Comparison of ENCODE assay signal across 28 mouse cellular contexts in the genomic region with DNA sequence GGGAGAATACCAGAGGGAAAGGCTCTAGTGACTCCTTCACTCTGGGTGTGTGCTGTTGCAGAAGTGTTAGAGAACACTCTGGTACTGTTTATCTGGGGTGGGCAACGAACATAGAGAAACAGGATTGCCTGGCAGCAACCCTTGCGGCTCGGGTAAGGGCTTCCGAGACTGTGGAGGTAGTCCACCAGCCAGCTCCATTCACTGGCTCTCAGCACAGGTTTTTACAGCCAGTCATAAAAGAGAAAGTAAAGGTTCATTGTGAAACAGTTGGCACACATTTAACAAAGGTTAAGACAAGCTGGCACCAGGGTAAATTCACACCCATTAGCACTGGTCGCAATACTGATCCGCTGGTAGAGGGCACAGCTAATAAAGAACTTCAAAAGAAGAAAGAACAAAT.
DNase-seq lines count a peak whose midpoint lies in the region; ATAC-seq and TF ChIP-seq lines count a peak whose summit lies in the region.
"Had no signal": no experiment of that assay in that cellular context is flagged by ENCODE, and none has a peak within 500 bp of the region (broad histone marks: within the 10 kb centered on the region; RNA-seq: fewer than 3 reads in every experiment).

No protein-coding gene starts in this region.

- no peak overlapping the region for H3K9ac ChIP-seq in lung, embryonic 16.5 days (ENCODE audit: low read length)
- no peak overlapping the region for H3K9ac ChIP-seq in stomach, postnatal 0 days (ENCODE audit: low read length)
- H3K9ac ChIP-seq: embryonic facial prominence, embryonic 13.5 days; forebrain, postnatal 0 days; heart, embryonic 13.5 days; liver, embryonic 13.5 days; lung, embryonic 15.5 days; midbrain, embryonic 13.5 days had no signal

- peak; percentile 68 for ATAC-seq in lung, embryonic 16.5 days (ENCODE audit: low read depth)
- ATAC-seq in stomach, postnatal 0 days (ENCODE audit: low FRiP score, low TSS enrichment) = no peak
- ATAC-seq: activated CD4-positive, CD25-positive, alpha-beta regulatory T cell, adult 4 months; forebrain, postnatal 0 days; hindbrain, postnatal 0 days; midbrain, embryonic 13.5 days had no signal

- no peaks in the 10 kb centered on the region for H3K36me3 ChIP-seq in lung, embryonic 16.5 days (ENCODE audit: control insufficient read depth, insufficient read depth, low read length)
- H3K36me3 ChIP-seq in stomach, postnatal 0 days (ENCODE audit: control insufficient read depth, insufficient read depth, low read length) = no peaks in the 10 kb centered on the region
- H3K36me3 ChIP-seq: embryonic facial prominence, embryonic 13.5 days; heart, embryonic 13.5 days; liver, embryonic 13.5 days; lung, embryonic 15.5 days; midbrain, embryonic 13.5 days had no signal

- no peaks in the 10 kb centered on the region for H3K9me3 ChIP-seq in lung, embryonic 16.5 days (ENCODE audit: control insufficient read depth, low read length)
- no peaks in the 10 kb centered on the region for H3K9me3 ChIP-seq in stomach, postnatal 0 days (ENCODE audit: control insufficient read depth, low read length)
- H3K9me3 ChIP-seq: embryonic facial prominence, embryonic 13.5 days; heart, embryonic 13.5 days; liver, embryonic 13.5 days; lung, embryonic 15.5 days; megakaryocyte, embryonic 14.5 days; midbrain, embryonic 13.5 days had no signal

- TF ChIP-seq EP300 in stomach, postnatal 0 days (optimal IDR thresholded peaks at IDR 0.05) = no peak

- DNase-seq in lung, postnatal 14 days = no peak
- peak; percentile 39 for DNase-seq in adipocyte (ENCODE audit: low spot score)
- peak; percentile 68 for DNase-seq in fat pad, adult 2 months (ENCODE audit: extremely low read depth, low read depth, low spot score)
- DNase-seq in large intestine, adult 2 months (ENCODE audit: low read depth, low spot score) = peak; percentile 57
- DNase-seq in frontal cortex, postnatal 10 days (ENCODE audit: low spot score in 2 of 2) = no peak
- DNase-seq in stomach, postnatal 0 days (ENCODE audit: low spot score) = no peak
- DNase-seq: adrenal gland, postnatal 10 days; cerebellum, adult 8-10 months; cerebellum, postnatal 36 days; embryo, embryonic 11 days; forebrain, postnatal 0 days; gastrocnemius, adult 2 months; heart, postnatal 14 days; kidney, adult 18-20 months; left cerebral cortex, postnatal 4 days; liver, embryonic 13.5 days; right cerebral cortex, postnatal 14 days; spleen, adult 18-20 months; thymus, postnatal 36 days had no signal

- H3K4me3 ChIP-seq in lung, embryonic 16.5 days (ENCODE audit: low read length) = no peak overlapping the region
- H3K4me3 ChIP-seq in stomach, postnatal 0 days (ENCODE audit: low read depth, low read length) = no peak overlapping the region
- H3K4me3 ChIP-seq: embryonic facial prominence, embryonic 13.5 days; gastrocnemius, adult 2 months; heart, embryonic 13.5 days; liver, embryonic 13.5 days; lung, embryonic 15.5 days; megakaryocyte, embryonic 14.5 days; midbrain, embryonic 13.5 days had no signal

- H3K27ac ChIP-seq in lung, embryonic 16.5 days (ENCODE audit: low read length) = no peak overlapping the region
- H3K27ac ChIP-seq in stomach, postnatal 0 days (replicated peaks) = no peak overlapping the region
- H3K27ac ChIP-seq: embryonic facial prominence, embryonic 13.5 days; gastrocnemius, adult 2 months; heart, embryonic 13.5 days; hindbrain, postnatal 0 days; kidney, postnatal 0 days; liver, embryonic 13.5 days; lung, embryonic 15.5 days; midbrain, embryonic 13.5 days had no signal

- peaks cover 5% of the 10 kb centered on the region; the same call in 1 of the 2 replicates for H3K4me1 ChIP-seq in lung, embryonic 16.5 days (replicated peaks; ENCODE audit: control insufficient read depth, insufficient read depth, low read length)
- H3K4me1 ChIP-seq in stomach, postnatal 0 days (replicated peaks; ENCODE audit: control insufficient read depth, insufficient read depth) = no peaks in the 10 kb centered on the region
- H3K4me1 ChIP-seq: heart, embryonic 13.5 days; liver, embryonic 13.5 days; lung, embryonic 15.5 days; megakaryocyte, embryonic 14.5 days; midbrain, embryonic 13.5 days had no signal

- TF ChIP-seq CTCF in stomach, postnatal 0 days (IDR thresholded peaks at IDR 0.05; ENCODE audit: low read depth) = no peak

- WGBS in lung, embryonic 16.5 days = 67% methylated on average over 6 of the region's 6 CpGs
- 21% methylated on average over 6 of the region's 6 CpGs for WGBS in large intestine, adult 2 months
- 41% methylated on average over 6 of the region's 6 CpGs for WGBS in stomach, postnatal 0 days

- no peak overlapping the region for H3K4me2 ChIP-seq in lung, embryonic 16.5 days (ENCODE audit: low read depth, low read length)
- H3K4me2 ChIP-seq in stomach, postnatal 0 days (replicated peaks; ENCODE audit: low read depth) = no peak overlapping the region
- H3K4me2 ChIP-seq: embryonic facial prominence, embryonic 13.5 days; heart, embryonic 13.5 days; liver, embryonic 13.5 days; lung, embryonic 15.5 days; midbrain, embryonic 13.5 days had no signal

- H3K27me3 ChIP-seq in lung, embryonic 16.5 days (ENCODE audit: control insufficient read depth, insufficient read depth, low read depth, low read length) = no peaks in the 10 kb centered on the region
- no peaks in the 10 kb centered on the region for H3K27me3 ChIP-seq in stomach, postnatal 0 days (ENCODE audit: control insufficient read depth, insufficient read depth, low read length)
- H3K27me3 ChIP-seq: embryonic facial prominence, embryonic 13.5 days; heart, embryonic 13.5 days; liver, embryonic 13.5 days; lung, embryonic 15.5 days; midbrain, embryonic 13.5 days had no signal

Comparison
In these comparisons a context has a peak if more than half of its experiments do, and no peak if none do; other contexts are left out.
1. DNase-seq: peak in adipocyte (single experiment), fat pad, adult 2 months (single experiment) and large intestine, adult 2 months (single experiment); none in lung, postnatal 14 days (single experiment), frontal cortex, postnatal 10 days (0 of 2) and stomach, postnatal 0 days (single experiment).